Mouse (Mus musculus): Measurements from ENCODE around the gene Rsg1. TPM values are rescaled to one million over a fixed set of nuclear protein-coding genes. Genes with fewer than 3 reads are reported as not detected.

The Rsg1 gene
- polyA plus RNA-seq, 1 experiment = 0.76 TPM

DNA sequence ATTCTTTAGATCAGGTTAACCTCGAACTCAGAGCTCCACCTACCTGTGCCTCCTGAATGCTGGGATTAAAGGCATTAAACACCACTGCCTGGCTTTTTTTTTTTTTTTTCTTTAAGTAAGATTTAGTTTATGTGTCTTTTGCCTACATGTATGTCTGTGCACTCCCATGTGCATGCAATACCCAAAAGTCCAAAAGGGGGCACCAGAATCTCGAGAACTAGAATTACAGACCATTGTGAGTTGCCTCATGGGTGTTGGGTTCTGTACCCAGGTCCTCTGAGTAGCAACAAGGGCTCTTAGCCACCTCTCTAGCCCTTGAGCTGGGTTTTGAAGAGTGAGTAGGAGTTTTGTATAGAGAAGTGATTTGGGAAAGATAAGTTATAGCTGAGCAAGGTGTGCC lies 38.9 kb downstream of the Rsg1 start:
- no peak for TF ChIP-seq GATA1 (IDR thresholded peaks at IDR 0.05; ENCODE audit: low read length)

DNA sequence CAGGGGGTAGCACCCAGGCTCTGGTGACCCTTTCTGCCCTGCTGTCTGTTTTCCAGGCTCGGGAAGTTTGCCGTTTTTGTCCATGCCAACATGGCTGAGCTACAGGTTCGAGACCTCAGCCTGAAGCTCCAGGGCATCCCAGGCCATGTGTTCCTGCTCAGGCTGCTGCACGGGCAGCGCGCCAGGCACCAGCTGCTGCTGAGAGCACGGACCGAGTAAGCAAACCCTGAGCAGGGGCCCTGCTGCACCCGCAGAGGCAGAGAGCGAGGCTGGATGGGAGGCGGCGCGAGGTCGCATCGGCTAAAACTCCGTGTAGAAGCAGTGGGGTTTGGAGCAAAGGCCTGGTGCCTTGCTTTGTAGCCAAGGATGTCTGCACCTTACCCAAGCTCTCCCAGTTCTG lies 40.5 kb downstream of the Rsg1 start:
- TF ChIP-seq GATA1 (IDR thresholded peaks at IDR 0.05; ENCODE audit: low read length) = no peak

DNA sequence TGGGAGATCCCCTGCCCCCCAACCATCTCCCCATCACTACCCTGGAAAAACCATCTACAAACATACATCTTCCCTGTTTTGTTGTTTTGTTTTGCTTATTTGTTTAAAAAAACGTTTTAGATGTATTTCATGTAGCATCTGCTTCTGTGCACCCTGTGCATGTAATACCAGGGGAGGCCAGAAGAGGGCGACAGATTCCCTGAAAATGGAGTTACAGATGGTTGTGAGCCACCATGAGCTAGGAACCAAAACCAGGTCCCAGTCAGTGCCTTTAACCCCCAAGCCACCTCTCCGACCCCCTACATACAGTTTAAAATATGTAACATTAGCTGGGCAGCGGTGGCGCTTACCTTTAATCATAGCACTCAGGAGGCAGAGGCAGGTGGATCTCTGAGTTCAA lies 43.7 kb downstream of the Rsg1 start:
- no peak for TF ChIP-seq GATA1 (IDR thresholded peaks at IDR 0.05; ENCODE audit: low read length)

DNA sequence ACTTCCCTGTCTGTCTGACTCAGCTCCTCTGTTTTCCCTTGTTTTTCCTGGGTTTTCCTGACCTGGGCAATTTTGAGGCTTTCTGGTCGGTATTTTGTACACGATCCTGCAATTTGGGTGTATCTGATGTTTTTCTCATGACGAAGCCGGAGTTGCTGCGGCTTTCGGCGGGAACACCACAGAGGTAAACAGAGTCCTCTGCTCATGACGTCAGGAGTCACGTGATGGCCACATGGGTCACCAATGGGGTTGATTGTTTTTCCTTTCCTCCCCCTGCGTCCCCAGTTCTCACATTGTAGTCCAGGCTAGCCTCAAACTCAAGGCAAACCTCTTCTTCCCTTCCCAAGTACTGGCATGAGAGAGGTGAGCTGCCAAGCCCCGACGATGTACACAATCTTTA lies 45.7 kb downstream of the Rsg1 start:
- TF ChIP-seq GATA1 (IDR thresholded peaks at IDR 0.05; ENCODE audit: low read length) = no peak

DNA sequence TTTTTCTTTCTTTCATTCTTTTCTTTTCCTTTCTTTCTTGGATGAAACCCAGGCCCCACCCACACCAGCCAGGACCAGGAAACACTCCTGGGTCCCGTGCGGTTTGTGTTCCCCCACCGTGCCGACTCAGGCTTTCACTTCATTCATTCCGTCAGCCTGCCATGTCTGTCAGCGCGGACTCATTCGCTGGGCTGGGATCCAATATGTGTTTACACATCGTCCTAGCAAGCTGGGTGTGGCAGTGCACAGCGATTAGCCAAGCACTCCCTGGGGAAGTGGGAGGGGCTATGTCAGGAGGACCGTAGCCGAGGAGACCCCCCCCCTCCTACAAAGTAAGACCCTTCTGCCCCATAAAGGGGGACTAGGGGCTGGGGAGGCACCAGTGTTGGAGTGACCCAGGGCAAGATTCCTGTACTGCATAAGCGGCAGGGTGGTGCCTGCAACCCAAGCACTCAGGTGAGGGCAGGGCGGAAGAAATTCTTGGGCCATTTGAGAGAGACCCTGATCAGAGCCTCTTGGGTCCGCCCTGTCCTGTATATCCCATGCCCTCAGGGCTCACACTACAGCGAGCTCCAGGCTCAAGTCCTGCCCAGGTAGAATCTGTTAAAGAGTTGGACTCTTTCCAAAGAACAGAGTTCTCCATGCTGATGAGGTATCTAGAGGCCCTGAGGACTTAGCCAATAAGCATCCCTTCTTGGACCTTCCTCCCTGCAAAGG lies 46.4 kb downstream of the Rsg1 start:
- no peak for TF ChIP-seq GATA1 (IDR thresholded peaks at IDR 0.05; ENCODE audit: low read length)

DNA sequence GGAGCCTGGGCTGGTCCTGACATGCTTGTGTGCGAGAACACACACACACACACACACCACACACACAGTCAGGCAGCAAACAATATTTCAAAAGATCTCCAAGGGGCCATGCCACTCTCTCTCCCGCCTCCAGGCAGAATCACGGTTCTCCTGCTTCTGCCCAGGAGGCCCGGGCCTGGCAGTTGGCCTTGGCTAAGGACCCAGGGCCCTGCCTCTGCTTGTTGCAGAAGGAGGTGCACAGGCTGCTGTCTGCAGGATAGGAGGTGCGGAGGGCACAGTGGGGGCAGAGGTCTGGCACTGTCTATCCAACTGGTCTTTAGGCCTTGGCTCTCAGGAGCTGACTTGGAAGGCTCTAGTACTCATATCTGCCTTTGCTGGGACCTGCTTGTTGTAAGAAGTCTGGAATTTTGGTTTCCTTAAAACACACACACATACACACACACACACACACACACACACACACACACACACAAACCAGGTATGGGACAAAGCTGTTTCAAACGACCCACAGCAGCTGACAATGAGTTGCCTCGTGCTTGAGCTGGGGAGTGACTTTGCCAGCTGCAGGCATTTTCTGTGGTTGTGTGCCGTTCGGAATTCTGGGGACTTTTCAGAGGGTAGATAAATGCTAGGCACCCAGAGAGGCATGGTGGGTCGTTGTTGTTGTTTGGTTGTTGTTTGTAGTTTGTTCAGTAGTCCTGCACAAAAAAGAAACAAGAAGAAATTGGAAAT lies 49.3 kb downstream of the Rsg1 start:
- no peak for TF ChIP-seq GATA1 (IDR thresholded peaks at IDR 0.05; ENCODE audit: low read length)

DNA sequence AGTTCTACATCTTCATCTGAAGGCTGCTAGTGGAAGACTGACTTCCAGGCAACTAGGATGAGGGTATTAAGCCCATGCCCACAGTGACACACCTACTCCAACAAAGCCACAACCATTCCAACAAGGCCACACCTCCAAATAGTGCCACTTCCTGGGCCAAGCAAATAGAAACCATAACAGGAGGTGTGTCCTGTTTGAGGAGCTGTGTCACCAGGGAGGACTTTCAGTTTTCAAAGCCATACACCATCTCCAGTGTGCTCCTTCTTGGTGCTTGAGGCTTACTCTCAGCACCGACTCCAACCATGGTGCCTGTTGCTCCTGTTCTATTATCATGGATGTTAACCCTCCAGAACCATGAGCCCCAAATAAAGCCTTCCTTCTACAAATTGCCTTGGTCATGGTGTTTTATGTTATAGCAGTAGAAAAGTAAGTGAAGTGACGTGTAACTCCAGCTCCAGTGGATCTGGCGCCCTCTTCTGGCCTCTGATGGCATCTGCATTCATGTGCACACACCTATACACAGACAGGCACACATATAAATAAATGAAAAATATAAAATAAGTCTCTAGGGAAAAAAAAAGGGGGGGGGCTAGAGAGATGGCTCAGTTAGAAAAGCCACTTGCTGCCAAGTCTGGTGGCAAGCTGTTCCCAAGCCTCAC lies 52.4 kb downstream of the Rsg1 start:
- no peak for TF ChIP-seq GATA1 (IDR thresholded peaks at IDR 0.05; ENCODE audit: low read length)

DNA sequence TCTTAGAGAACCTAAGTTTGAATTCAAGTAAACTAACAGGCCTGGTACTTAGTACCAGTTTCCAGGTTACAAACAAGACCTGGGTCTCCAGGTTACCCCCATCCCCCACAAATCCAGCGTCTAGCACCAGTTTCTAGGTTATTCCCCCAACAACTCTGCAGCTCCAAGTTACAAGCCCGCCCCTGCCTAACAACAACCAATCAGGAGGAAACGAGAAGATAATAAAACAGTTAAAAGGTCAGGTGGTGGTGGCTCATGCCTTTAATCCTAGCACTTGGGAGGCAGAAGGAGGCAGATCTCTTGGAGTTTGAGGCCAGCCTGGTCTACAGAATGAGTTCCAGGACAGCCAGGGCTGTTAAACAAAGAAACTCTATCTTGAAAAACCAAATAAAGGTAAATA lies 53.5 kb downstream of the Rsg1 start:
- no peak for TF ChIP-seq GATA1 (IDR thresholded peaks at IDR 0.05; ENCODE audit: low read length)

DNA sequence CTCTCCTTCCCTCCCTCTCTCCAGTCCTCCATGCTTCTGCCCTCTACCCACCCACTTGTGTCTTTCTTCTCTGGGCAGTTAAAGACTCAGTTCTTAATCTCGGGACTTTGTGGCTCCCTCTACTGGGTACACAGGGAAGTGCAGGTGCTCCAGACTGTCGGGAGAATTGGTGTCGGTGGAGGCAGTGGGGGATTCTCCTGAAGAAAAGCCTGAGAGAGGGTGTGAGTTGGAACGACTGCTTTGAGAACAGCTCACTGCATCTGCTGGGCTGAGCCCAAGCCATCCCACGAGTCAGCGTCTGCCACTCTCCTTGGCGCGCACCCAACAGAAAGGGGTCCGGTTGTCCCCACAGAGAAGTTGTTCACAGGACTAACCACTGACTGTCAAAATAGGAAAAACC lies 54.1 kb downstream of the Rsg1 start:
- TF ChIP-seq GATA1 (IDR thresholded peaks at IDR 0.05; ENCODE audit: low read length) = no peak

DNA sequence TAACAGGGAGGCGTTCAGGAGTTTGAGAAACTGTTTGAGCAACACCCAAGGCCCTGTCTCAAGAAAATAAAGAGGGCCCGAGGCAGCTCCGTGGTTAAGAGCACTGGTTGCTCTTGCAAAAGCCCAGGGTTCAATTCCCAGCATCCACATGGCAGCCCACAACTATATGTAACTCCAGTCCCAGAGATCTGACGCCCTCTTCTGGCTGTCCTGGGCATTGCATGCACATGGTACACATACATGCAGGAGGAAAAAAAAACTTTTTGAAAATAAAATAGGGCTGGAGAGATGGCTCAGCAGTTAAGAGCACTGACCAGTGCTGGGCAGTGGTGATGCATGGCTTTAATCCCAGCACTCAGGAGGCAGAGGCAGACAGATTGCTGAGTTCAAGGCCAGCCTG lies 54.6 kb downstream of the Rsg1 start:
- no peak for TF ChIP-seq GATA1 (IDR thresholded peaks at IDR 0.05; ENCODE audit: low read length)

DNA sequence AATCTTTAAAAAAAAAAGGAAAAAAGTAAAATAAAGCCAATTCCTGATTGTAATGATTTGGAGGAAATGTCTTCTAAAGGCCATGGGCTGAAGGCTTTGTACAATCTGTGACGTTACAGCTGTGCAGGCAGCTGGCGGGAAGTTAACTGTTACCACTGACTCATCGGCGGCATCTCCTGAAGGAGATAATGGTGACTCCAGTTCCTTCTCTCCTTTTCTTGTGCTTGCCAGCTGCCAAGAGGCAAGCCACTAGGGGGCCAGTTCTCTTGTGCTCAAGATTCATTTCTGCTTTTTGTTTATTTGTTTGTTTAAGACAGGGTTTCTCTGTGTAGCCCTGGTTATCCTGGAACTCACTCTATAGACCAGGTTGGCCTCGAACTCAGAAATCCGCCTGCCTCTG lies 55.3 kb downstream of the Rsg1 start:
- TF ChIP-seq GATA1 (IDR thresholded peaks at IDR 0.05; ENCODE audit: low read length) = no peak

DNA sequence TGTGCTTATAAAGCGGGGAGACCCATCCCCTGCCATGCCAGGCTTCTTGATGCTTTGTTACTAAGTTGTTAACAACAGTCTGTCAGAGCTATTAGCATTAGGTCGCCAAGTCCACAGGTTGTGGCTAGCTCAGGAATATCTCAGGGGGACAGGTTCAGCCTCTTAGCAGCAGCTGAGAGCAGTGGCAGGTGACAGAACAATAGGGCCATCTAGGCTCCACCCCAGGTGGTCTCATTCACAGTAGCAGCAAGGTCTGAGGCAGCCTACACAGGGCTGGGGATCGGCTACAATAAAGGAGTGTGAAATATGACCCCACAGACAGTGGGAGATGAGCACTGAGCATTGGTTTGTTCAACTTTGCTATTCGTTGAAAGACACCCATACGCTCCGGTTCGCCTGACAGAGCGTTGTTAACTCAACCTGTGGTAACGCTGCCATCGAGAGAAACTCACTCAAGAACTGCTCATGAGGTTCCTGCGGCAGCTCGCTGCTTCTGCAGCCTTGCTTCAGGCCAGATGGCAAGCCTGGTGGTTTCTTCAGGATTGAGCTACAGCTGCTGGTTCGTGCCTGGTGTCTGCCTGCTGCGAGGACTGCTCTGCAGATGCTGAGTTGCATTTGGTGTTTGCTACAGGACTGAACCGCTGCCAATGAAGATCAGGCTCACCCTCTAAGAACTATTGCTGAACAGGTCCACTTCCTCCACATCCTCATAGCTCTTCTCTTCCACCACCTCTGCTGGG lies 56.6 kb downstream of the Rsg1 start:
- no peak for TF ChIP-seq GATA1 (IDR thresholded peaks at IDR 0.05; ENCODE audit: low read length)

DNA sequence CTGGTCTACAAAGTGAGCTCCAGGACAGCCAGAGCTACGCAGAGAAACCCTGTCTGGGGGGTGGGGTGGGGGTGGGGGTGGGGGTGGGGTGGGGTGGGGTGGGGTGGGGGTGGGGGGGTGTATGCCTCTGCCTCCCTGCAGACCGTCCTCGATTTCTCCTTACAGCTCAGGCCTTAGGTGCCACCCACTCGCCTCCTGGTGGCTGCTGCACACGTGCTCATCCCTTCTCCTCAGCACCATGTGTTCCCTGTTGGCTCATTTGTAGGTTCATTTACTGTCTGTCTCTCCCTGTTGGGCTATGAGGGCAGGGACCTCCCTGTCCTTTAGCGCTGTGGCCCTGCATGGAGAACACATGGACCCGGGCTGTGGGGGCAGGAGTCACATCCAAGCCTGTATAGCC lies 57.5 kb downstream of the Rsg1 start:
- TF ChIP-seq GATA1 (IDR thresholded peaks at IDR 0.05; ENCODE audit: low read length) = no peak

DNA sequence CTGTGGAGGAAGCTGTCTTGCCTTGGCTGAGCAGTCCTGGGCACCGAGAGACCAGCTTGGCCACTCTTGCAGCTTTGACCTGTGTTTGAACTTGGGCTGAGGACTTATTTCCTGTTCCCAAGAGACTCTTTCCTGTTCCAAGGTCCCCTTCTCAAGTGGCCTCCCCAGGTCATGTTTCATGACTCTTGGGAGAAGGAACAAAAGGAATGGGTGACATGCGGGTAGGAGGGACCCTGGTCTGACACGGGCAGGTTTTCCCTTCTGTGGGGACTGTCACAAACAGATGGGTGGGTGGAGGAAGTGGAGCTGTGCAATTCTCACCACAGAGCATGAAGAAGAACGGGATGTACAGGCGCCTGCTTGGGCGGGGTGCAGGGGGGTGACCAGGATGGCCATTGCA lies 58.0 kb downstream of the Rsg1 start:
- TF ChIP-seq GATA1 (IDR thresholded peaks at IDR 0.05; ENCODE audit: low read length) = no peak

DNA sequence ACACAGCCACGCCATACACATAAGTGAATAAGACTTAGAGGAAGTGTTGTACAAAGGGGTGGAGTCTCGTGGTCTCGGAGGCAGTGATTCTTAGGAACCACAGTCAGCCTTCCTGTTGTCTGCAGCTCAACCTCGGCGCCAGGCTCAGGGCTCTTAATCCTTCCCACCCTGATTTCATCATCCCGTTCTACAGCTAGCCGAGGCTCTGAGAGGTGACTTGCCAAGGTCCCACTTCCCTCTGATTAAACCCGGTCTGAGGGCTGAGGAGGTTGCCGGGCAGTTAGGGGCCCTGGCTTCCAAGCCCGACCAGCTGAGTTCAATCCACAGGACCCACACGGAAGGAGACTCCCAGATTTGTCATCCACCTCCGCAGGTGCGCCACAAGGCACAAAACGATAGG lies 59.1 kb downstream of the Rsg1 start:
- TF ChIP-seq GATA1 (IDR thresholded peaks at IDR 0.05; ENCODE audit: low read length) = no peak

DNA sequence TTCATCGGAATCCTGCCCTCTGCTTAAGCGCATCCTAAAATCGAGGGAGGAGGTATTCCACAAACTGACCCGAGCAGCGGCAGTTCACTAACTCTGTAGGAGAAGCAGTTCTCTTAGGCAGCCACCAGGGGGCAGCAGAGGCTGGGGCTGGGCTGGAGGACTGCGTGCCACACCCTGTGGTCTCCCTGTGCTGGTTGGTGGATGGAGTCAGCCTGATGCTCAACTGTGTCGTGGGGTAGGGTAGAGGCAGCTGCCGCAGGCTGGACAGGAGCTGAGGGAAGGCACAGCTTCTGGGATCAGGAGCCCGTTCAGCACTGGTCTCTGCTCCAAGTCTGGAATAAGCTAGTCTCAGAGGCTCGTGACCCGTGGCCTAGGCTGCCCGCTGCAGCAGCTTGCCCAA lies 59.5 kb downstream of the Rsg1 start:
- no peak for TF ChIP-seq GATA1 (IDR thresholded peaks at IDR 0.05; ENCODE audit: low read length)

Measured in G1E-ER4 (cell line).